Mouse (Mus musculus) embryonic facial prominence, embryonic 14.5 days (tissue): Measurements from ENCODE around the gene Gm20388. TPM values are rescaled to one million over a fixed set of nuclear protein-coding genes. Genes with fewer than 3 reads are reported as not detected.
"Not testable (repeated sequence)": the region's sequence is repeated elsewhere in the genome, so short reads cannot be mapped to it uniquely, and the experiment has no call there.

Experiments
- ATAC-seq: fragments of 200-750 bp; cut with Nextera tagmentation; 2 replicates; pipeline ENCODE4 v1.8.0; 2017; ENCODE audit warnings: low read depth, moderate number of reproducible peaks, moderate TSS enrichment
- DNase-seq: peaks from one replicate; pipeline ENCODE4 v3.0.0-alpha.2; 2015; ENCODE audit warnings: low spot score
- H3K27ac ChIP-seq: fragments of 300-500 bp; sonication (generic); replicated peaks from 2 replicates; pipeline ENCODE4 v1.5.1; 2014; ENCODE audit warnings: low read depth, mild to moderate bottlenecking, low read length, moderate library complexity
- H3K27me3 ChIP-seq: fragments of 300-500 bp; sonication (generic); replicated peaks from 2 replicates; pipeline ENCODE4 v1.6.1; 2014; ENCODE audit warnings: low read length; ENCODE audit not compliant: control insufficient read depth, insufficient read depth
- H3K36me3 ChIP-seq: fragments of 300-500 bp; sonication (generic); 2 replicates; pipeline ENCODE4 v1.6.1; 2014; ENCODE audit warnings: low read length, mixed read lengths; ENCODE audit not compliant: control insufficient read depth, insufficient read depth
- H3K4me1 ChIP-seq: fragments of 300-500 bp; sonication (generic); 2 replicates; pipeline ENCODE4 v1.6.1; 2014; ENCODE audit warnings: antibody characterized with exemption, low read length; ENCODE audit not compliant: control insufficient read depth, insufficient read depth
- H3K4me2 ChIP-seq: fragments of 300-500 bp; sonication (generic); 2 replicates; pipeline ENCODE4 v1.6.1; 2014; ENCODE audit warnings: low read depth, mild to moderate bottlenecking, low read length, moderate library complexity, mixed read lengths
- H3K4me3 ChIP-seq: fragments of 300-500 bp; sonication (generic); 2 replicates; pipeline ENCODE4 v1.5.1; 2014; ENCODE audit warnings: low read depth, mild to moderate bottlenecking, low read length
- H3K9ac ChIP-seq: fragments of 300-500 bp; sonication (generic); 2 replicates; pipeline ENCODE4 v1.6.1; 2014; ENCODE audit warnings: low read depth, mild to moderate bottlenecking, low read length, moderate library complexity, mixed read lengths
- H3K9me3 ChIP-seq: fragments of 300-500 bp; sonication (generic); 2 replicates; pipeline ENCODE4 v1.6.1; 2016; ENCODE audit warnings: low read length; ENCODE audit not compliant: control insufficient read depth
- WGBS: fragments of 180-500 bp; shearing (Covaris S2); extraction: QIAGEN DNeasy Blood & Tissue Kit; methylation state at CpG from one replicate; pipeline ENCODE4 v1.1.7; 2014; 5-methylcytosine and 5-hydroxymethylcytosine counted together
- polyA plus RNA-seq: library from polyadenylated mRNA; unstranded; fragments of >200 nt; fragmentation: Nextera tagmentation; extraction: Ambion mirVana; gene quantifications from 2 replicates; pipeline ENCODE4 v1.2.1, GENCODE M21; 2014

Gm20388 gene
- polyA plus RNA-seq, 1 experiment from 2014 or later: not detected

DNA sequence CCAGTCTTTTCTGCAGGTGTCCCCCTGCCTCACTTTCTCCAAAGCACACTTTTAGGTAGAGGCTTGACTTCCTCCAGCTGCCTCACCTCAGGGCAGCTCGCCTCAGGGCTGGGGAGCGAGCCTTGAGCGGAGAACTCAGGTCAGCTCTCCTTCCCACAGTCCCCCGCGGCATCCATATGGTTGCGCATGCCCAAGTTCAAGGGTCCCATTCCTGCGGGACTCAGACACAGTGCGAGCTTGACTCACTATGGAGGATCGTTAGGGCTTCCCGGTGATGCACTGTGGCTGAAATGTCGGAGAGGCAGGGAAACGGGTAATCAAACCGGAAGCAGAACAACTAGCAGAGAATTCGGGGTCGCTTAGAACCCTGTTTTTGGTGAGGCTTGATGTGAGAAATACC lies 794.5 kb downstream of the Gm20388 start:
- no peaks in the 10 kb centered on the region for H3K27me3 ChIP-seq
- WGBS: 76% methylated on average over 15 of the region's 15 CpGs
- DNase-seq (no peak), ATAC-seq (no peak)
- no peak overlapping the region for H3K4me3 ChIP-seq
- no peaks in the 10 kb centered on the region for H3K9me3 ChIP-seq
- H3K9ac ChIP-seq: no peak overlapping the region
- no peaks in the 10 kb centered on the region for H3K36me3 ChIP-seq
- H3K4me1 ChIP-seq: no peaks in the 10 kb centered on the region
- no peak overlapping the region for H3K4me2 ChIP-seq
- H3K27ac ChIP-seq: no peak overlapping the region

GRCm38 (mm10) chr8:120706193-120706592 lies 795.6 kb downstream of the Gm20388 start:
- DNase-seq (no peak), ATAC-seq (no peak)
- Histone ChIP-seq H3K4me1 (no peaks in the 10 kb centered on the region), H3K4me3 (no peak overlapping the region), H3K9me3 (no peaks in the 10 kb centered on the region), H3K9ac (no peak overlapping the region), H3K27me3 (no peaks in the 10 kb centered on the region), H3K4me2 (no peak overlapping the region), H3K36me3 (no peaks in the 10 kb centered on the region), H3K27ac (no peak overlapping the region)
- WGBS: 60% methylated on average over 3 of the region's 3 CpGs

DNA sequence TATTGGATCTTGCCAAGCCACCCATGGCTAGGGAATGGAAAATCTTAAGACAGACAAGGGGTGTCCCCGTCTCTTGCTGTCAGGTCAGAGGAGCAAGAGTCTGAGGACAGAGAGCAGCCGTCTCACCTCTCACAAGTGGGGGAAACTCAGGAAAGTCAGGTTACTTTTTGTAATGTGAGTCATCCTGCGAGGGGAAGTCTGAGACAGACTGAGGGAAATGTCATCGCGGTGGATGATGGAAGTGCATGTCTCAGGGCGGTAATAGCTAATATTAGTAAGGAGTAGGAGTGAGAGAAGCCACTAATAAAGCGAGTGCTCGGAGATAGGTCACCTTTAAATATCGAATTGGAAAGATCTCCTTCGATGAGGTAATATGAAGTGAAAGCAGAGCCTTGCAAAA lies 798.5 kb downstream of the Gm20388 start:
- Histone ChIP-seq H3K27me3 (no peaks in the 10 kb centered on the region), H3K4me3 (no peak overlapping the region), H3K9me3 (no peaks in the 10 kb centered on the region), H3K36me3 (no peaks in the 10 kb centered on the region), H3K9ac (no peak overlapping the region), H3K4me2 (no peak overlapping the region), H3K4me1 (no peaks in the 10 kb centered on the region), H3K27ac (no peak overlapping the region)
- ATAC-seq (no peak), DNase-seq (no peak)
- WGBS: 77% methylated on average over 10 of the region's 10 CpGs

- Histone ChIP-seq H3K27me3 (no peaks in the 10 kb centered on the region), H3K36me3 (no peaks in the 10 kb centered on the region), H3K27ac (no peak overlapping the region), H3K4me2 (no peak overlapping the region), H3K4me3 (no peak overlapping the region), H3K9ac (no peak overlapping the region), H3K4me1 (no peaks in the 10 kb centered on the region), H3K9me3 (no peaks in the 10 kb centered on the region)
- DNase-seq (no peak), ATAC-seq (no peak)
- WGBS: 74% methylated on average over 6 of the region's 6 CpGs
These were observed 804.6 kb downstream of the Gm20388 start for GRCm38 (mm10) chr8:120715200-120715599.

GRCm38 (mm10) chr8:120715996-120716680 lies 805.5 kb downstream of the Gm20388 start:
- Histone ChIP-seq H3K4me1 (no peaks in the 10 kb centered on the region), H3K9ac (no peak overlapping the region), H3K36me3 (no peaks in the 10 kb centered on the region), H3K4me2 (no peak overlapping the region), H3K27ac (no peak overlapping the region), H3K4me3 (no peak overlapping the region), H3K27me3 (no peaks in the 10 kb centered on the region), H3K9me3 (no peaks in the 10 kb centered on the region)
- no peak for ATAC-seq
- DNase-seq: no peak
- 75% methylated on average over 15 of the region's 15 CpGs for WGBS

- no peak for ATAC-seq
- H3K36me3 ChIP-seq: no peaks in the 10 kb centered on the region
- 58% methylated on average over 19 of the region's 19 CpGs for WGBS
- no peak overlapping the region for H3K4me3 ChIP-seq
- H3K4me2 ChIP-seq: no peak overlapping the region
- no peaks in the 10 kb centered on the region for H3K27me3 ChIP-seq
- no peak for DNase-seq
- H3K9me3 ChIP-seq: no peaks in the 10 kb centered on the region
- no peak overlapping the region for H3K27ac ChIP-seq
- H3K4me1 ChIP-seq: no peaks in the 10 kb centered on the region
- H3K9ac ChIP-seq: no peak overlapping the region
These were observed 809.1 kb downstream of the Gm20388 start for GRCm38 (mm10) chr8:120719586-120720236.

- ATAC-seq (no peak), DNase-seq (no peak)
- Histone ChIP-seq H3K27ac (no peak overlapping the region), H3K9me3 (no peaks in the 10 kb centered on the region), H3K4me1 (no peaks in the 10 kb centered on the region), H3K27me3 (no peaks in the 10 kb centered on the region), H3K4me3 (no peak overlapping the region), H3K9ac (no peak overlapping the region), H3K36me3 (no peaks in the 10 kb centered on the region), H3K4me2 (no peak overlapping the region)
- WGBS: 71% methylated on average over 6 of the region's 6 CpGs
These were observed 812.4 kb downstream of the Gm20388 start for GRCm38 (mm10) chr8:120723025-120723424.

- H3K9ac ChIP-seq, DNase-seq, H3K27ac ChIP-seq, H3K36me3 ChIP-seq, H3K27me3 ChIP-seq, ATAC-seq, H3K4me1 ChIP-seq, H3K4me2 ChIP-seq, H3K4me3 ChIP-seq, H3K9me3 ChIP-seq: not testable (repeated sequence)
- WGBS: 89% methylated on average over 2 of the region's 4 CpGs
These were observed 813.5 kb downstream of the Gm20388 start for GRCm38 (mm10) chr8:120724096-120724495.
